Mouse (Mus musculus) lung, adult 2 months (tissue): Measurements from ENCODE around the gene Gen1. TPM values are rescaled to one million over a fixed set of nuclear protein-coding genes. Genes with fewer than 3 reads are reported as not detected.

Source experiments
- DNase-seq: peaks from one replicate; pipeline ENCODE4 v3.0.0; 2022
- H3K4me1 ChIP-seq: fragments of 200-500 bp; 2 replicates; pipeline ENCODE4 v1.6.1; 2011; ENCODE audit warnings: low read length; ENCODE audit not compliant: control insufficient read depth, insufficient read depth
- H3K4me3 ChIP-seq: fragments of 200-500 bp; replicated peaks from 2 replicates; pipeline ENCODE3; 2011; ENCODE audit warnings: low read depth, mild to moderate bottlenecking, control low read depth, low read length; ENCODE audit errors: extremely low read depth
- CTCF ChIP-seq: fragments of 200-500 bp; IDR thresholded peaks from 2 replicates; pipeline ENCODE4 v1.5.1; 2011; ENCODE audit warnings: mild to moderate bottlenecking, low read length, control low read depth; ENCODE audit not compliant: insufficient read depth
- POLR2A ChIP-seq: fragments of 200-500 bp; IDR thresholded peaks from 2 replicates; pipeline ENCODE4 v1.6.1; 2011; ENCODE audit warnings: low read depth, mild to moderate bottlenecking, control low read depth, low read length, borderline replicate concordance; ENCODE audit errors: extremely low read depth
- WGBS: fragments of 180-500 bp; shearing (Covaris S2); methylation state at CpG from one replicate; pipeline ENCODE4 v1.1.7; 2018; 5-methylcytosine and 5-hydroxymethylcytosine counted together
- polyA plus RNA-seq: library from polyadenylated mRNA; depleted of rRNA; stranded (reverse); fragments of >200 nt; gene quantifications from 2 replicates; pipeline ENCODE4 v1.2.3, GENCODE M21; 2012

Gene Gen1
- polyA plus RNA-seq, 1 experiment = 0.17 TPM

DNA sequence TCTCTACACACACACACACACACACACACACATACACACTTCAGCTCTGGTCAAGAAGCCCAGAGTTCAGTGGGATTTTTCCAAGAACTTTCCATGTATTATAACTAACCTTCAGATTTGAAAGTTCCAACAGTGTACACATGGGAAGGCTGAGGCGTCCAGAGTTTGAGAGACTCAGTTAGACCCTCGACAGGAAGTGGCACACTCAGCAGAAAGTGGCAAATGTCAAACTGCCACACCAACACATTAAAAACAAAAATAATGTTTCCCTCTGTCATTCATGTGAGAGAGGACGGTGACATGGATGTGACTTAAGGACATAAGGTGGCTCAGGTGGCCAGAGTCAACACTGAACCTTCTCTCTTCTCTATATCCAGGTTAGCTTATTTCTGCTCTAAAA is 55.2 kb downstream of the Gen1 start:
- TF ChIP-seq POLR2A = no peak
- TF ChIP-seq CTCF = no peak
- WGBS = 45% methylated on average over 3 of the region's 3 CpGs
- no peak for DNase-seq
- Histone ChIP-seq H3K4me3 (no peak overlapping the region), H3K4me1 (no peaks in the 10 kb centered on the region)

DNA sequence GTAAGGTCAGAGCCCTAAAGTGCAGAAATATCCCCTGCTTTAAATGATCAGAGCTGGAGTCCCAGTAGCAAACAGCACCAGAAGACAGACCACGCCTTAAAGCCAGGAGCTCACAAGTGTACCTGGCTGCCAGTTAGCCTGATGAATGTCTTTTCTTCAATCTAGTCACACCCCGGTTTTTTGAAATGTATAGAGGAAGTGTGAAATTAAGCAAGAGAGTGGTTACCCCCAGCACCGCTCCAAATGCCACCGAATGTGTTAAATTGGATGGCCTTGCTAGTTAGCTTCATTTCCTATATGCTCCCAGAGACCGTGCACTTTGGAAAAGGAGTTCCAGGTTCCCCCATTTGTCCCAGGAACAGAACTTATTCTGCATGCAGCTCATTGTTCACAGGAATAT is 56.0 kb downstream of the Gen1 start:
- WGBS = 55% methylated on average over 5 of the region's 5 CpGs
- Histone ChIP-seq H3K4me1 (no peaks in the 10 kb centered on the region), H3K4me3 (no peak overlapping the region)
- no peak for TF ChIP-seq CTCF
- TF ChIP-seq POLR2A = no peak
- DNase-seq = no peak

DNA sequence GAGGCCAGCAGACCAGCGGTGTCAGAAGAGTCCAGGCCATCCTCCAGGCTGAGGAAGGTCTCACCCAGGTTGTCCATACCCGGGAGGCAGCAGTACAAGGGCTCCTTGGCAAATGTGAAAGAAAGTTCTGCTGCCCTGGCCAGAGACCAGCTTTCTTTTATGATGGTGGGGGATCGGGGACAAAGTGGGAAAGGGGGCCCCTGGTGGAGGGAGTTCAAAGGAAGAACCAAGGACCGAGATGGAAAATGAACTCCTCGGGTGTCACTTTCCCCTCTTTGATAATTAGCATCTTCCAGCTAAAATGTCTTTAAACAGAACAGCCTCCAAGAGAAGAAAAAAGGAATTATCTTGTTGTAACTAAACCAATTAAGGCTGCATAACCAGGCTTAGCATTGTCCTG is 56.7 kb downstream of the Gen1 start, which contains the start of gene Msgn1:
Gene Msgn1, minus strand, starts transcription at position 101 of the 400 bp plus-strand sequence.
- WGBS = 54% methylated on average over 5 of the region's 5 CpGs
- no peak for DNase-seq
- TF ChIP-seq POLR2A (no peak), CTCF (no peak)

DNA sequence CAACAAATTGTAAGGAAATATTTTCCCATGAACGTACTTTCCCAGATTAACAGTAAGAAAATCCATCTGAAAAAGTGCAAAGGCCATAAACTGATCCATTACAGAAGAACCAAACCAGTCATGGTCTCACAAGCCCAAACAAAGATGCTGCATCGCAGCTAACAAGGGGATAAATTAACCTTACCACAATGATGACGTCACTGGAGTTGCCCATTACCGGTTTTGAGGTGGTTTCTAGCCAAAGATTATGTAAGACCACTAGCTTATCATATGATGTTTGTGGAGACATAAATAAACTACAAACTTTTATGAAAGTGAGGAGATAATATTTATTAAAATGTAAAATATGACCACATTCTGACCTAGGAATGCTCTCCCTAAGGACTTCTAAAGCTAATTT is 59.3 kb downstream of the Gen1 start:
- no peak for DNase-seq
- Histone ChIP-seq H3K4me1 (no peaks in the 10 kb centered on the region), H3K4me3 (no peak overlapping the region)
- WGBS = 76% methylated on average over 4 of the region's 4 CpGs
- TF ChIP-seq POLR2A (no peak), CTCF (no peak)

More for the DNA sequence above, 56.7 kb downstream of the Gen1 start, which contains the start of gene Msgn1:
- Histone ChIP-seq H3K4me3 (no peak within 1 kb of the TSS), H3K4me1 (no peaks in the 10 kb centered on the region)

DNA sequence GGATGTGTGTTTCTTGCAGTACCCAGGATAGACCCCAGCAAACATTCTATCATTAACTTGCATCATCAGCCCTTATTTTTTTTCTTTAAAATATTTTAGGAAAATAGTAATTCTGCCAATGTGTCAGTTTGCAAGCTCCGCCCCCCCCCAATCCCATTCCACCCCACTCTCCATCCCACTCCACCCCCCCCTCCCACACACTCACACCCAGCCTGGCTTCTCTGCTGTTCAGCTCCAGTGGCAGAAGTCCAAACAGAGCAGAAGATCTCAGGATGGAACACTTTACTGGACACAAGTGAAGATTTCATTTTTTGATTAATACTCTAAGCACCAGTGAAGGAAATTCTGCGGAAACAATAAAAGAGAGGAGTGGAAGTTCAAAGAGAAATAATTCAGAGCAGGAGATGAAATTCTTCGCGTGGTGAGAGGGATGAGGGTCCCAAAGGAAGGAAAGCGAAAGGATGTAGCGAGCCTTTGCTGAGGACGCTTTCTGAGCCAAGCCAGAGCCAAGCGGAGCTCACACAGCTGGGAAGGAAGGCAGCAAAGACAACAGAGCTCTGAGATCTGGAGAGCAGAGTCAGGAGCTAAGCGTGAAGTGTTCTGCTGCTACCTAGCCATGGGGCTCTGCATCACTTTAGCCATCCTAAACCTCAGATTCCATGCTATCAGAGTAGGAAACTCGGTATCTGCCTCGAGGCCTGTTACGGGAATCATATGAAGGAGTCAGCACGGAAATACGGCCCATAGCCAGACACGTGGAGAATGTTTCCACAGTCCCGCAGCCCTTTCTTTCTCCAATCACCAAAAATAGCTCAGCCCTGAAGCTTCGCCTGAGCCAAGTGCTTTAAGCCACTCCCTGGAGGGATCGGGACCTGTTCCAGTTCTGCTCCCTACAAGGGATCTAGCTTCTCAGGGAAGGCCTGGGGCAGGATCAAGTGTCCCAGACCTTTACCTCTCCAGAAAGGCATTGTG is 61.6 kb downstream of the Gen1 start:
- DNase-seq = peak; percentile 32
- H3K4me3 ChIP-seq = no peak overlapping the region

DNA sequence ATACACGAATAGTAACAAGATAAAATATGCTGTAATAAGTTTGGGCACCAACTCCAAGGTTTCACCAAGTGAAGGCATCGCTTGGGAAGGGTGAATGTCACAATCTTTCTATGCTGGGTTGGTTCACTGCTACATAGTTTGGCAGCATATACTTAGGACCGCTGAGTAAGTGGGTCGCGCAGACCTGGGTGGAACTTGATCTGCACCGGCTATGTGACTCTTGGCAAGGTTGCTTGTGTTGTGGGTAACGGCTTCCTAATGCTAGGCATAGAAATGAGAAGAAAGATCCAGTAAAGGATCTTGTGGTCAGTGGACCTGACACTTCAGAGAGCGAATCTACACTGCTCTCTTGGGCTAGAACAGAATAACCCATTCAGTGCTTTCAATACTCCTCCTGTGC is 63.1 kb downstream of the Gen1 start:
- 81% methylated on average over 8 of the region's 8 CpGs for WGBS
- no peaks in the 10 kb centered on the region for H3K4me1 ChIP-seq
- no peak overlapping the region for H3K4me3 ChIP-seq
- TF ChIP-seq POLR2A = no peak
- no peak for TF ChIP-seq CTCF
- no peak for DNase-seq

More for the DNA sequence above, 61.6 kb downstream of the Gen1 start:
- no peaks in the 10 kb centered on the region for H3K4me1 ChIP-seq
- WGBS = 48% methylated on average over 18 of the region's 18 CpGs
- TF ChIP-seq POLR2A (no peak), CTCF (no peak)

DNA sequence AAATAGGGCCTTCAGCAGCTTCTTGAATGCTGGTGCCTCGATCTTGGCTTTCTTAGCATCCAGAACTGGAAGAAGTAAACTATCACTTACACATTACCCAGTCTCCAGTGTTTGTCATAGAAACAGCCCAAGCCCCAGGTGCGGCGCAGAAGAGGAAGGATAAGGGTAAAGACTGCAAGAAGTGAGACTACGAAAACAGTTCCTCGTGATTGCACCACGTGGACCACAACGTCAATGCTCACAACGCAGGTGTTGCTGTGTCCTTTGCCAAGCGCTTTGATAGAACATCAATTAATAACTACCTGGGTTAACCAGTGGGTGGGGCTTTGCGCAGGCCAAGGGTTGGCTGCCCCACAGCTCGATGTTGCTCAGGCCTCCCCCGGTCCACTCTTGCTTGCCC is 64.9 kb downstream of the Gen1 start:
- Histone ChIP-seq H3K4me3 (no peak overlapping the region), H3K4me1 (0 out of 2 replicates have a peak, but pooled peaks cover 2% of the 10 kb centered on the region)
- 87% methylated on average over 12 of the region's 12 CpGs for WGBS
- TF ChIP-seq POLR2A (no peak), CTCF (no peak)
- no peak for DNase-seq

DNA sequence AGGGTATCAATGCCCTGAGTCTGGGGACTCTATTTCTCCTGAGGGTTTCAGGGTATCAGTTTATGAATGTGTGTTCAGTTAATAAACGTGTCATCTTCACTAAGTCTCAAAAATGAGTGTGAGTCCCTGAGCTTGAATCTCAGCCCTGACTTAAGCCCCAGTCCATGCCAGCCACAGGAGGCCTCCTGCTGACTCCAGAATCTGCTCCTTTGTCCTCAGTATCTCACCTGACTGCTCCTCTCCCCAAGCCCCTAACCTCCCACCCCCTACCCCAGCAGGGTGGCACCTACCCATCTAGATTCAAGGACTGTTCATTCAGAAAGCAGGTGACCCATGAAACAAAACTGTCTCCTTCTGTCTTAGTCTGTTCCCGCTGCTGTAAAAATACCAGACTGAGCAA is 67.0 kb downstream of the Gen1 start:
- Histone ChIP-seq H3K4me1 (0 out of 2 replicates have a peak, but pooled peaks cover 2% of the 10 kb centered on the region), H3K4me3 (no peak overlapping the region)
- no peak for TF ChIP-seq CTCF
- TF ChIP-seq POLR2A = no peak
- DNase-seq = no peak
- WGBS = 71% methylated on average over 2 of the region's 2 CpGs

DNA sequence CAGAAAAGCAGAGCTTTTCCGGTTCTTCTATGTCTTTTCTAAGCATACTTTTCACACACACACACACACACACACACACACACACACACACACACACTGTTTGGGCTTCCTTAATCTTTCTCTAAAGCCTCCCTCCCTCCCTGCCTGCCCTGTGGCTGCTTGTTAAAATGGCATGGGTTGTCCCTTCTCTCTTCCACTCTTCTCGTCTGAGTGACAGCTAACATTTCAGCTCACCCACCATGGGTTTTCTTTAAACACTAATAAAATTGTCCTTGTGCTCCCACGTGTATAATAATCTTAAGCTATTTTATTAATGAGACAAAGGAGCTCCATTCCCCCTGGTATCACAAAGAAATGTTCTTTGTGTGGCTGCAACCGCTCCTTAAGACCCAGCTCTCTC is 67.6 kb downstream of the Gen1 start:
- no peak for DNase-seq
- WGBS = 55% methylated on average over 4 of the region's 4 CpGs
- TF ChIP-seq CTCF (no peak), POLR2A (no peak)
- Histone ChIP-seq H3K4me1 (0 out of 2 replicates have a peak, but pooled peaks cover 2% of the 10 kb centered on the region), H3K4me3 (no peak overlapping the region)

DNA sequence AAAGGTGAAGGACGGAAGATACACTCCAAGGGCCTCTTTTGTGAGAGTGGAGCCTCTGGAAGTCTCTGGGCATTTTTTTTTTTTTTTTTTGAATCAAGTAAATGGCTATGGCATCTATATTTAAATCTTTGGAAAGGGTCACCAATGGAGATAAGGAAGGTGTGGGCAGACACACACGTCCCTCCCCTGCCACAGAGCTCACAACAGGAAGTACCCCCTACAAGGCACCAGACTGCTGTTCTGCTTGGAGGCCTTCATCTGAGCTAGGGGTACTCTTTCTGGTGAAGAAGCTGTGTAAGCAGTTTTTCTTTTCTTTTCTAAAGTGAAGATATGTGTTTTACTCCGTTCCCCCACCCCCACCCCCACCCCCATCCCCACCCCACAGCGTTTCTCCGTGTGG is 68.8 kb downstream of the Gen1 start:
- 0 out of 2 replicates have a peak, but pooled peaks cover 2% of the 10 kb centered on the region for H3K4me1 ChIP-seq
- 56% methylated on average over 5 of the region's 5 CpGs for WGBS
- TF ChIP-seq POLR2A (no peak), CTCF (no peak)

More for the DNA sequence above, 68.8 kb downstream of the Gen1 start:
- DNase-seq = no peak
- H3K4me3 ChIP-seq = no peak overlapping the region
